8 mouse cellular contexts compared by ENCODE assay signal in genomic region chr10:99204553-99204952, GRCm38 (mm10). TPM values are rescaled to one million over a fixed set of nuclear protein-coding genes. Genes with fewer than 3 reads are reported as not detected.
DNase-seq lines count a peak whose midpoint lies in the region; ATAC-seq lines count a peak whose summit lies in the region.

No protein-coding gene starts in this region.

- H3K9me3 ChIP-seq in heart, embryonic 13.5 days, result no peaks in the 10 kb centered on the region
- H3K9me3 ChIP-seq in stomach, embryonic 15.5 days, result no peaks in the 10 kb centered on the region

- no peaks in the 10 kb centered on the region for H3K36me3 ChIP-seq in heart, embryonic 13.5 days
- no peaks in the 10 kb centered on the region for H3K36me3 ChIP-seq in stomach, embryonic 15.5 days

- peak overlapping the region; percentile 81 for H3K27ac ChIP-seq in heart, embryonic 13.5 days (replicated peaks)
- peak overlapping the region; percentile 80; the same call in 1 of the 2 replicates for H3K27ac ChIP-seq in stomach, embryonic 15.5 days

- 2% methylated on average over 11 of the region's 11 CpGs for WGBS in heart, embryonic 13.5 days
- 8% methylated on average over 11 of the region's 11 CpGs for WGBS in stomach, embryonic 15.5 days

- peak overlapping the region; percentile 76 for H3K4me2 ChIP-seq in heart, embryonic 13.5 days
- H3K4me2 ChIP-seq in stomach, embryonic 15.5 days, result peak overlapping the region; percentile 56

- peak overlapping the region; percentile 44 for H3K4me3 ChIP-seq in heart, embryonic 13.5 days
- peak overlapping the region; percentile 31 for H3K4me3 ChIP-seq in stomach, embryonic 15.5 days (replicated peaks)

- ATAC-seq in heart, embryonic 13.5 days (ENCODE audit: extremely low read depth, insufficient number of reproducible peaks, low FRiP score, low TSS enrichment), result no peak
- ATAC-seq in megakaryocyte-erythroid progenitor cell, adult 5-6 weeks (replicated peaks; ENCODE audit: low FRiP score, low TSS enrichment, poor library complexity, severe bottlenecking), result peak; percentile 86
- no peak for ATAC-seq in stomach, embryonic 15.5 days (ENCODE audit: insufficient read depth, low FRiP score, low read depth)

- DNase-seq in B cell, adult 2 months, result peak; percentile 69 to 72
- peak; percentile 78 for DNase-seq in T-cell, adult 2 months (ENCODE audit: low spot score)
- peak; percentile 55 to 61 for DNase-seq in kidney, postnatal 25 days
- DNase-seq in layer of hippocampus, adult 18-20 months (ENCODE audit: low spot score in 2 of 2), result no peak
- DNase-seq in cerebellum, postnatal 4 days (ENCODE audit: low spot score in 2 of 2), result no peak

- H3K9ac ChIP-seq in heart, embryonic 13.5 days, result peak overlapping the region; percentile 78
- no peak overlapping the region for H3K9ac ChIP-seq in stomach, embryonic 15.5 days

- no peaks in the 10 kb centered on the region for H3K27me3 ChIP-seq in heart, embryonic 13.5 days (replicated peaks)
- no peaks in the 10 kb centered on the region for H3K27me3 ChIP-seq in stomach, embryonic 15.5 days (replicated peaks)

- H3K4me1 ChIP-seq in heart, embryonic 13.5 days, result peaks cover 28% of the 10 kb centered on the region
- peaks cover 8% of the 10 kb centered on the region; the same call in 1 of the 2 replicates for H3K4me1 ChIP-seq in stomach, embryonic 15.5 days

RNA-seq across cellular contexts. Expression of gene Dusp6, which starts 58.5 kb away (rescaled TPM):
- polyA plus RNA-seq in heart, embryonic 13.5 days (2015; fragmentation: Nextera tagmentation; extraction: Ambion mirVana), result 39.4 and 40.6 TPM in 2 replicates
- total RNA-seq in megakaryocyte-erythroid progenitor cell, adult 5-6 weeks (2014; fragmentation: Nextera tagmentation), result 5.4 and 14.8 TPM in 2 replicates
- total RNA-seq in megakaryocyte-erythroid progenitor cell, adult 5-6 weeks (2017), result 20.6 and 20.9 TPM in 2 replicates
- 35.3 and 36.3 TPM in 2 replicates for polyA plus RNA-seq in stomach, embryonic 15.5 days (2015; fragmentation: Nextera tagmentation; extraction: Ambion mirVana)
- 10 to 100 TPM; 80.3 to 83.0 TPM for total RNA-seq in layer of hippocampus, adult 18-20 months (2021)

Comparison
In these comparisons a context has a peak if more than half of its experiments do, and no peak if none do; other contexts are left out.
1. DNase-seq: peak in B cell, adult 2 months (2 of 2), T-cell, adult 2 months (single experiment) and kidney, postnatal 25 days (2 of 2); none in layer of hippocampus, adult 18-20 months (0 of 2) and cerebellum, postnatal 4 days (0 of 2).